Mouse (Mus musculus): ENCODE measurements around the gene Gnpnat1. TPM values are rescaled to one million over a fixed set of nuclear protein-coding genes. Genes with fewer than 3 reads are reported as not detected.

Gnpnat1 gene
- polyA plus RNA-seq, 1 experiment from 2014 or later: 44.5 TPM

DNA sequence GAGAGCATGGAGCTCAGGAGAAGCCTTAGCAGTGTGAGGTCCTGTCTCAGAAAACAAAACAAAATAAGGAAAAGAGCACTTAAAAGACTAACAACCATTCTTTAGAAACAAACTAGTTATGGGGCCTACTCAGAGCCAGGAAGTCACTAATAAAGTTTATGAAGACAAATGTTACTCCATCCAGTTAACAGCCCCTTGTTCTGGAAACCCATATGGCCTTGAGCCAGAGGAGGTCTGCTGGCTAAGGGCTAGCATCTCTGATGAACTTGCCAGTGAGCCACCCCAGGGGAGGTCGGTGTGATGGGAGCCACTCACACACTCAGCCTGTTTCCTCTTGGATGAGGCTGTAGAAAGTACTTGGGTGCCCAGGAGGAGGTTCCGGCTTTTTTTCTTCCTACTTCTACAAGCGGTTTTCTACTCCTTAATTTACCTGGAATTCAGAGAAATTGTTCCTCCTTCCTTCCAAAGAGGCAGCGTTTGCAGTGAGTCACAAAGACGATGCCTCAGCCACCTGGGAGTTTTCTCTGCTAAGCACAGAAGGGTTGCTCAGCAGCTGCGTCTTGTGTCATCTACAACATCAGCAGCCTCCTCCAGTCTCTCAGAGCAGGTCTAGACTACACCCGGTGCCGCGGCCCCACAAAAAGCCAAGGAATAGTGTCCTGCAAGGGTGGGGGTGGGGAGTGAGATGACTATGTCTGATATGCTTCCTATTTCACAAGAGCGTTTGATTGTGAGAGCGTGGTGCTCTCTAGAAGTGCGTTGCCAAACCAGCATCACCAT lies 38.3 kb upstream of the Gnpnat1 start:
- H3K4me1 ChIP-seq (replicated peaks; ENCODE audit: control insufficient read depth, insufficient read depth, low read length): no peaks in the 10 kb centered on the region
- no peak overlapping the region for H3K4me2 ChIP-seq (replicated peaks; ENCODE audit: low read depth, low read length)
- H3K4me3 ChIP-seq (ENCODE audit: low read depth, low read length): no peak overlapping the region
- ATAC-seq (ENCODE audit: low FRiP score) (no peak), DNase-seq (ENCODE audit: low spot score) (no peak)
- 68% methylated on average over 12 of the region's 12 CpGs for WGBS
- H3K9ac ChIP-seq (ENCODE audit: low read depth, low read length): no peak overlapping the region
- no peaks in the 10 kb centered on the region for H3K9me3 ChIP-seq (ENCODE audit: control insufficient read depth, low read length)
- H3K27ac ChIP-seq (ENCODE audit: low read depth, low read length): no peak overlapping the region
- no peaks in the 10 kb centered on the region for H3K36me3 ChIP-seq (ENCODE audit: control insufficient read depth, insufficient read depth, low read length)
- H3K27me3 ChIP-seq (ENCODE audit: control insufficient read depth, insufficient read depth, low read length): no peaks in the 10 kb centered on the region

DNA sequence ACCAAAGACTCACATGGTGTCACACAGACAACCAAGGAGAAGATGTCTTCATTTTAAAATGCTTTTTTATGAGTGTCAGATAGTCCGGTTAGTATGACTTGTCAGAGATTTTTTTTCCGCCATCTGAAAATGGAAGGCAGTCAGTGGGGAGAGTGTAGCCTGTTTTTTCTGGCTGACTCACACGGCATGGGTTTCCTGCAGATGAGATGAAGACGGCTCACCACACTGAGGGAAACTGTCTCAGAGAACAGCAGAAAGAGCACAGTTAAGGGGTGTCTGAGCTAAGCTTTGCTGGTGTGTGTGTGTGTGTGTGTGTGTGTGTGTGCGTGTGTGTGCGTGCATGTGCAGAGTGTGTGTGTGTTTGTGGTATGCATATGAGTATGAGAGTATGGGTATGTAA lies 36.6 kb upstream of the Gnpnat1 start:
- Histone ChIP-seq H3K9ac (ENCODE audit: low read depth, low read length) (no peak overlapping the region), H3K27me3 (ENCODE audit: control insufficient read depth, insufficient read depth, low read length) (no peaks in the 10 kb centered on the region), H3K27ac (ENCODE audit: low read depth, low read length) (no peak overlapping the region), H3K4me1 (replicated peaks; ENCODE audit: control insufficient read depth, insufficient read depth, low read length) (no peaks in the 10 kb centered on the region; the same call in 1 of the 2 replicates), H3K4me2 (replicated peaks; ENCODE audit: low read depth, low read length) (no peak overlapping the region), H3K9me3 (ENCODE audit: control insufficient read depth, low read length) (no peaks in the 10 kb centered on the region), H3K36me3 (ENCODE audit: control insufficient read depth, insufficient read depth, low read length) (no peaks in the 10 kb centered on the region), H3K4me3 (ENCODE audit: low read depth, low read length) (no peak overlapping the region)
- ATAC-seq (ENCODE audit: low FRiP score) (no peak), DNase-seq (ENCODE audit: low spot score) (no peak)
- WGBS: 83% methylated on average over 6 of the region's 6 CpGs

DNA sequence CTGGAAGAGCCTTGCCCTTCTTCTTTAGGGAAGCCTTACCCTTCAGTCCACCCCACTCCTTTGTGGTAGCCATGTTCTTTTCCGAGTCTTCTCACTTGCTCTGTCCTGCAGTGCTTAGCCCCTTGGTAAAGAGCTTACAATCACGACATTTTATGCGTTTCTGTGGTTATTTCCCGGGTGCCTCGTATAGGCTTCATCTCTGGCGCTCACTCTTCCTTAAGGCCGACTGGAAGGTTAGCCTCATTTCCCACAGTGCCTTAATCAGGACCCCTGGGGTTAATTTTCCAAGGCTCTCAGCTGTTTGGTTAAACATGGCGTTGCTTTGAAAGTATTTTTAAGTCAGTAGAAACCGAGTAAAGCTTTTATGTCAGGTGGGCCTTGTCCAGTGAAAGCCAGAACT lies 34.7 kb upstream of the Gnpnat1 start:
- Histone ChIP-seq H3K4me1 (replicated peaks; ENCODE audit: control insufficient read depth, insufficient read depth, low read length) (no peaks in the 10 kb centered on the region; the same call in 1 of the 2 replicates), H3K9me3 (ENCODE audit: control insufficient read depth, low read length) (no peaks in the 10 kb centered on the region), H3K36me3 (ENCODE audit: control insufficient read depth, insufficient read depth, low read length) (no peaks in the 10 kb centered on the region), H3K4me3 (ENCODE audit: low read depth, low read length) (no peak overlapping the region), H3K9ac (ENCODE audit: low read depth, low read length) (no peak overlapping the region), H3K27me3 (ENCODE audit: control insufficient read depth, insufficient read depth, low read length) (no peaks in the 10 kb centered on the region), H3K27ac (ENCODE audit: low read depth, low read length) (no peak overlapping the region), H3K4me2 (replicated peaks; ENCODE audit: low read depth, low read length) (no peak overlapping the region)
- 76% methylated on average over 9 of the region's 9 CpGs for WGBS
- no peak for DNase-seq (ENCODE audit: low spot score)
- ATAC-seq (ENCODE audit: low FRiP score): no peak

DNA sequence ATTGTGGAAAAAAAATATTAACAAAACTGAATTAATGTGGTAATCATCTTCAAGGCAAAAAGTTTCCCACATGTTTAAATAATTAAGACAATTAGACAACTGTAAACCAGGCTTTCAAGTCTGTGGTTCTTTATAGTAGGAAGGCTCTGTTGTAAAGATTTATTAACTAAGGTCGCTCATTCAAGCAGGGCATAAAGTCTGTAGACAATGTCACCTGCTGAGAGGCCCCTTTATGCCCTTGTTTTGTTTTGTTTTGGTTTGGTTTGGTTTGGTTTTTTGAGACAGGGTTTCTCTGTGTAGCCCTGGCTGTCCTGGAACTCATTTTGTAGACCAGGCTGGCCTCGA lies 34.2 kb upstream of the Gnpnat1 start:
- DNase-seq (ENCODE audit: low spot score): no peak
- no peaks in the 10 kb centered on the region for H3K27me3 ChIP-seq (ENCODE audit: control insufficient read depth, insufficient read depth, low read length)
- WGBS: 85% methylated on average over 2 of the region's 2 CpGs
- no peak overlapping the region for H3K4me3 ChIP-seq (ENCODE audit: low read depth, low read length)
- H3K9me3 ChIP-seq (ENCODE audit: control insufficient read depth, low read length): no peaks in the 10 kb centered on the region
- H3K36me3 ChIP-seq (ENCODE audit: control insufficient read depth, insufficient read depth, low read length): no peaks in the 10 kb centered on the region
- H3K9ac ChIP-seq (ENCODE audit: low read depth, low read length): no peak overlapping the region
- no peak overlapping the region for H3K4me2 ChIP-seq (replicated peaks; ENCODE audit: low read depth, low read length)
- ATAC-seq (ENCODE audit: low FRiP score): no peak
- no peak overlapping the region for H3K27ac ChIP-seq (ENCODE audit: low read depth, low read length)
- H3K4me1 ChIP-seq (replicated peaks; ENCODE audit: control insufficient read depth, insufficient read depth, low read length): no peaks in the 10 kb centered on the region; the same call in 1 of the 2 replicates

DNA sequence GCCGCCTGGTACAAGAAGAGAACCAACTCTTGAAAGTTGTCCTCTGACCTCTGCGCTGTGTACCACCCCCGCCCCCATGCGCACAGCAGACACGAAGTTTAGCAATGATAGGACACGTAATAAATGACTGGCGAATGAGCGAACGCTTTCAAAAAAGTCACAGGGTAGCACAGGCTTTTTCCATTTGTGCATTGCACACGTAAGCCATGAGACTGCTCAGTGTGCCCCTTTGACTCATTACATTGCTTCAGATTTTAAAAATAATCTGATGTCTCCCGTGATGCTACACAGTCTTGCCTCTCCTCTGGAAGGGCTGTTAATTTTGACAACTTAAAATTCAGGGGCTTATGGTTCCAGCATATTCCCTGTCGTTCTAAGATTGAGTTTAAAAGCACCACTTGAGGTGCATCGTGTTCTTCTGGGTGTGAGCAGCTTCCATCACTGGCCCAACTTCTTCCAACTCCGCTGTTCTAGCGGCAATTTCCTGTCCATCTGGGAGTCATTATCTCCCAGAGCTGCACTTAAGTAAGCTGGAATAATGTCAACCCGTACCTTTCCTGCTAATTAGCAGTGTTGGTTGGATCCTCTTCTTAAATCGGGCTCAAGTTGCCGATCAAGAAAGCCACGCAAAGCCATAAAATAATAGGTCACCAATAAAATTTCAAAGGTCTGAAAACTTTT lies 33.7 kb upstream of the Gnpnat1 start:
- no peak overlapping the region for H3K9ac ChIP-seq (ENCODE audit: low read depth, low read length)
- H3K27ac ChIP-seq (ENCODE audit: low read depth, low read length): no peak overlapping the region
- no peak for DNase-seq (ENCODE audit: low spot score)
- H3K4me1 ChIP-seq (replicated peaks; ENCODE audit: control insufficient read depth, insufficient read depth, low read length): no peaks in the 10 kb centered on the region; the same call in 1 of the 2 replicates
- no peak overlapping the region for H3K4me3 ChIP-seq (ENCODE audit: low read depth, low read length)
- H3K4me2 ChIP-seq (replicated peaks; ENCODE audit: low read depth, low read length): no peak overlapping the region
- 74% methylated on average over 19 of the region's 19 CpGs for WGBS
- H3K36me3 ChIP-seq (ENCODE audit: control insufficient read depth, insufficient read depth, low read length): no peaks in the 10 kb centered on the region
- no peak for ATAC-seq (ENCODE audit: low FRiP score)
- no peaks in the 10 kb centered on the region for H3K27me3 ChIP-seq (ENCODE audit: control insufficient read depth, insufficient read depth, low read length)
- no peaks in the 10 kb centered on the region for H3K9me3 ChIP-seq (ENCODE audit: control insufficient read depth, low read length)

DNA sequence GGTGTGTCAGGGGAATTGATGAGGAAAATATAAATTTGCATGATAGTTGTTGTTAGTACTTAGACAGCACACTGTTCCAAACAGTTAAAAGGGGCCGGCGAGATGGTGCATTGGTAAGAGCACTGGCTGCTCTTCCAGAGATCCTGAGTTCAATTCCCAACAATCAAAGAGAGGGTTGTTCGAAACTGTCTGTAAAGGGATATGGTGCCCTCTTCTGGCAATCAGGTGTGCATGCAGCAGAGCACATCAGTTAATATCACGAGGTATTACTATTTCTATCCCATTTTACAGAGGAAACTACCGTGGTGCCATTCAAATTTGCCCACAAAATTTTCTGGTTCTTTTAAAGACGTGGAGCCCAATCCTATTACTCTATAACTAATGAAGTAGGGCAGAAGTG lies 29.5 kb upstream of the Gnpnat1 start:
- H3K9ac ChIP-seq (ENCODE audit: low read depth, low read length): no peak overlapping the region
- H3K4me2 ChIP-seq (replicated peaks; ENCODE audit: low read depth, low read length): no peak overlapping the region
- ATAC-seq (ENCODE audit: low FRiP score): no peak
- DNase-seq (ENCODE audit: low spot score): no peak
- H3K36me3 ChIP-seq (ENCODE audit: control insufficient read depth, insufficient read depth, low read length): no peaks in the 10 kb centered on the region
- no peaks in the 10 kb centered on the region for H3K27me3 ChIP-seq (ENCODE audit: control insufficient read depth, insufficient read depth, low read length)
- no peaks in the 10 kb centered on the region; the same call in 1 of the 2 replicates for H3K4me1 ChIP-seq (replicated peaks; ENCODE audit: control insufficient read depth, insufficient read depth, low read length)
- H3K9me3 ChIP-seq (ENCODE audit: control insufficient read depth, low read length): no peaks in the 10 kb centered on the region
- WGBS: 68% methylated on average over 6 of the region's 6 CpGs
- H3K27ac ChIP-seq (ENCODE audit: low read depth, low read length): no peak overlapping the region
- no peak overlapping the region for H3K4me3 ChIP-seq (ENCODE audit: low read depth, low read length)

DNA sequence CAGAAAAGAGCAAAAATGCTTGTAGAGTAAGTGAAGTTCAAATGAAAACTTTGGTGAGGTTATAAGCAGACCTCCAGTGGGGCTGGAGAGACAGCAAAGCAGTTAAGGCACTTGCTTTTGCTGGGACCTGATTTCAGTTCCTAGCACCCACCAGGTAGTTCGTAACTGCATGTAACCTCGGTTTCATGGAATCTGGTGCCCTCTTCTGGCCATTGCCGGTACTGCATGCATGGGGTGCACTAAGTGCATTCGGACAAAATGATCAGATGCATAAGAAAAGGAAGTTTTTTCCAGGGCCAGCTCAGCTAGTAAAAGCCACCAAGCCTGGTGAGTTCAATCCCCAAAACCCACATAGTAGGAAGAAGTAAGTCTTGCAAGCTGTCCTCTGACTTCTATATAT lies 27.3 kb upstream of the Gnpnat1 start:
- ATAC-seq (ENCODE audit: low FRiP score) (no peak), DNase-seq (ENCODE audit: low spot score) (no peak)
- 71% methylated on average over 4 of the region's 4 CpGs for WGBS
- Histone ChIP-seq H3K4me2 (replicated peaks; ENCODE audit: low read depth, low read length) (no peak overlapping the region), H3K27me3 (ENCODE audit: control insufficient read depth, insufficient read depth, low read length) (no peaks in the 10 kb centered on the region), H3K27ac (ENCODE audit: low read depth, low read length) (no peak overlapping the region), H3K36me3 (ENCODE audit: control insufficient read depth, insufficient read depth, low read length) (no peaks in the 10 kb centered on the region), H3K9me3 (ENCODE audit: control insufficient read depth, low read length) (no peaks in the 10 kb centered on the region), H3K4me1 (replicated peaks; ENCODE audit: control insufficient read depth, insufficient read depth, low read length) (no peaks in the 10 kb centered on the region; the same call in 1 of the 2 replicates), H3K9ac (ENCODE audit: low read depth, low read length) (no peak overlapping the region), H3K4me3 (ENCODE audit: low read depth, low read length) (no peak overlapping the region)

DNA sequence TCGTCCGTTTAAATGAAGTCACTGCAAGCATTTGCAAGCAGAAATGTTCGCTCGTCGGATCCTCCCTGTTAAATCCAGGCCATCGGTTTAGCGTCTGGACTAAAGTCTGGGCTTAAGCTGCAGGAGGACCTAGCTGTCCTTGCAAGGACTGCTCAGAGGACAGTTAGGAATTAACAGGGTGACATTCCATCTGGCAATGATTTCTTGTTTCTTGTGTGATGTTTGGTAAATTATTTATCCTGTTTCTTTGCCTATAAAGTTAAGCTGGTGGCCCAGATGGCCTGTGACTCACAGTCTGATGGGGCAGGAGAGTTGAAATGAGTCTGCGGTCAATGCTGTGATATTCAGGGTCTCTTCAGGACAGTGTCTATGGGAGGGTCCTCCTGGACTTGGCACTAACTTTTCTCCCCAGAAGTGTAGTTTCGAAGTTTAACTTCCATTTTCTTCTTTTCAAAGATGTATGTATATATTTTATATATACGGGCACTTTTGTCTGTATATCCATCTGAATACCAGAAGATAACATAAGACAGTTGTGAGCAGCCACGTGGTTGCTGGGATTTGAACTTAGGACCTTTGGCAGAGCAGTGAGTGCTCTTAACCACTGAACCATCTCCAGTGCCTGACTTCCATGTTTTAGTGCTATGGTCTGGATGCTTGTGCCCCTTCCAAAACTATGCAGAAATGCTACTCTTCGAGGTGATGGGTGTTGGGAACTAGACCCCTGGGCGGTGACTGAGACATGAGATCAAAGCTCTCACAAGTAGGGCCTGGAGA lies 25.5 kb upstream of the Gnpnat1 start:
- Histone ChIP-seq H3K9ac (ENCODE audit: low read depth, low read length) (no peak overlapping the region), H3K9me3 (ENCODE audit: control insufficient read depth, low read length) (no peaks in the 10 kb centered on the region), H3K4me1 (replicated peaks; ENCODE audit: control insufficient read depth, insufficient read depth, low read length) (no peaks in the 10 kb centered on the region), H3K36me3 (ENCODE audit: control insufficient read depth, insufficient read depth, low read length) (no peaks in the 10 kb centered on the region), H3K27me3 (ENCODE audit: control insufficient read depth, insufficient read depth, low read length) (no peaks in the 10 kb centered on the region), H3K4me2 (replicated peaks; ENCODE audit: low read depth, low read length) (no peak overlapping the region), H3K4me3 (ENCODE audit: low read depth, low read length) (no peak overlapping the region), H3K27ac (ENCODE audit: low read depth, low read length) (no peak overlapping the region)
- DNase-seq (ENCODE audit: low spot score) (no peak), ATAC-seq (ENCODE audit: low FRiP score) (no peak)
- WGBS: 89% methylated on average over 13 of the region's 13 CpGs

All from hindbrain, embryonic 11.5 days (tissue).